Mouse (Mus musculus): ENCODE data around the gene Slc12a6.

Slc12a6 gene

DNA sequence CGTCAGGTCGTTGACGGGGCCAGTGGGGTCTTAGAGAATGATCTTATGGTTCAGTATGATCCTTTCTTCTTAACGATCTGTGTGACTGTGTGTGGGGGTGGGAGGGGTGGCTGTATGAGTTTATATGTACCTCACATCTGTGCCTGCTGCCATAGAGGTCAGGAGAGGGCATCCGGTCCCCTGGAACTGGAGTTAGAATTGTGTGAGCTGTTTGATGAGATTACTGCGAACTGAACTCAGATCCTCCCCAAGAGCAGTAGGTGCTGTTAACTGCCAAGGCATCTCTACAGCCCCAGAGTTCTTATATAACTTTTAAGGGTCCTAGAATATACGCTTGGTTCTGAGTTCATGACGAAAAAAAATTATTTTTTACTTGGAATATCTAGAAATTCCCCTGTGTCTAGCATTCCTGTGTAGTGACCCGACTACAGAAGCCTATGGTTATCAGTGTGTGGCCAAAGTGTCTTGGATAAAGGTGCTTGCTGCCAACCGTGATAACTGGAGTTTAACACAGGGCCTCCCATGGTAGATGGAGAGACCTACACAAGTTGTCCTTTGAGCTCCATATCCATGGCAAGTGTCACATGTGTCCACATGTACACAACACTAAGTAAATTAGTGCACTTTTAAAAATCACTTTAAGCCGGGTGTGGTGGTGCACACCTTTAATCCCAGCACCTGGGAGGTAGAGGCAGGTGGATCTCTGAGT is 62.6 kb downstream of the Slc12a6 start:
- DNase-seq (ENCODE audit: low spot score): no peak

DNA sequence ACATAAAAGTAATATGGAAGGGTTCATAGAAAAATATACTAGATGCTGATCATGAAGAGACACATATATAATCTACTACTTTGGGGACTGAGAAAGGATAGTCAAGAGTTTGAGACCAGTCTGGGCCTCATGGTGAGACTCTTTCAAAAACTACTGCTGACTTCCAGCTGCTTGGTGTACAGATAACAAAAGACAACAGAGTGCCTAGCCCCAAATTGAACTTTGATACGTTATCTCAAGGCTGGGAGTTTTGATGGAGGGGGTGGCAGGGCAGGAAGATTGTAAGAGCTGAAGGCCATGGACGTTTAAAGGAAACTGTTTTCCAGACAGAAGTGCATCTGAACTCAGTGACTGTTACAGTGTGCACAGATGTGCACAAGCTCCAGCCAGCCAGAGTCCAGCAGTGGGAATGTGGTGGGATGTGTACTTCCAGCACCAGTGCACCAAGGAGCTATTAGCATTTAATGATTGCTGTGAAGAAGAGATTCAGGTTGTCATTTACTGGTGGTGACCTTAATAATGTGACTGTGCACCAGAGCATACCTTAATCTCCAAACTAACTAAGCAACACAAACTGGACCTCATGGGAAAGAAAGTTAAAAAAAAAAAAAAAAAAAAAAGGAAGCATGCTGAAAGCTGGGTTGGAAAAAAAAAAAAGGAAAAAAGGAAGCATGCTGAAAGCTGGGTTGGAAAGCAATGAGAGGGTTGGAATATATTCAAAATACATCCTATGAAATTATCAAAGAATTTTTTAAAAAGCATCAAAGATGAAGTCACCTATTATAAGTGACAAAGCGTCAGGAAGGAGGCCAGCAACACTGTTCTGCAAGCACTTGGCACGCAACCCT is 66.7 kb downstream of the Slc12a6 start:
- peak; percentile 54 for DNase-seq (ENCODE audit: low spot score)

DNA sequence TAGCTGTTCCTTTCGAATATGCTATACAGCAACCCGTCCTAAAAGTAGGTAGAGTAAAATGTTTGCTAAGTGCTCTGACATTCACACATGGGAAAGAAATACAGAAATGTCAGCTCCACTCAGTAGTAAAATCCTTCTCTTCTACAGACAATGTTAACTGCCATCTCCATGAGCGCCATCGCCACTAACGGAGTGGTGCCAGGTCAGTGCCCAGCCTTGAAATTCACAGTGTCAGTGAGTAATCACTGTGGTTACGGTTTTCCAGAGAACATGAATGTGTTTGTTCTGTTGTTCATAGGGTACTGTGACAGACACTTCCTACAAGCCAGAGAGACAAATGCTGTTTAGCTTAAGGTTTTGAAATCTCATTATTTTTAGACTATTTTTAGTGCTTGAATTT is 71.6 kb downstream of the Slc12a6 start:
- no peak for DNase-seq (ENCODE audit: low spot score)

DNA sequence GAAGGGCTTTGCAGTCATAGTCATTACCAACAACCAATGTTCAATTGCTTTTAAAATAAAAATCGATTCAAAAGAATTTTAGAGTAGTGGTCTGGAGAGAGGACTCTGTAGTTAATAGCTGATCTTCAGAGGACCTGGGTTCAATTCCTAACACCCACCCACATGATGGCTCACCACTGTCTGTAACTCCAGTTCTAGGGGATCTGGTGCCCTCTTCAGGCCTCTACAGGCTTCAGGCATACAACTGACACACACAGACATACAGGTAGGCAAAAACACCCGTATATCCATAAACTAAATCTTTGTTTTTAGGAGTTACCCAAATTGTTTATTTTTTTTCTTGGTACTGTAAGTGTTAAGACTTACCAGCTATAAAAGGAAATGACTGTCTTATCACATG is 74.1 kb downstream of the Slc12a6 start:
- DNase-seq (ENCODE audit: low spot score): no peak

DNA sequence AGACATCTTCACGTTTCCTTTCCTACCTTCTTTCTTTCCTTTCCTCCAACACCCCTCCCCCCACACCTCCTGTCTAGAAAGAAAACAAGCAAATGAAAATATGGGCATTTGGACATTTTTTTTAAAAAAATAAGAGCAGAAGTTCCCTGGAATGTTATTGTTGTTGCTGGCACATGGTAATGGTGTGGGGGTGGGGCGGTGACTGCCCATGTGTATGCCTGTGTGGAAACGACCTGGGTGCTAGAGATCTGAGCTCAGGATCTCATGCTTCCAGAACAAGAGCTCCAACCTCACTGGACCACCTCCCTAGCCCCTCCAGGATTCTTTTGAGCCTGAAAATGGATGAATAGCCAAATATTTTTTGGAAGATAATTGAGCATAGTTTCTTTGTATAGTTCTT is 75.5 kb downstream of the Slc12a6 start:
- DNase-seq (ENCODE audit: low spot score): no peak

DNA sequence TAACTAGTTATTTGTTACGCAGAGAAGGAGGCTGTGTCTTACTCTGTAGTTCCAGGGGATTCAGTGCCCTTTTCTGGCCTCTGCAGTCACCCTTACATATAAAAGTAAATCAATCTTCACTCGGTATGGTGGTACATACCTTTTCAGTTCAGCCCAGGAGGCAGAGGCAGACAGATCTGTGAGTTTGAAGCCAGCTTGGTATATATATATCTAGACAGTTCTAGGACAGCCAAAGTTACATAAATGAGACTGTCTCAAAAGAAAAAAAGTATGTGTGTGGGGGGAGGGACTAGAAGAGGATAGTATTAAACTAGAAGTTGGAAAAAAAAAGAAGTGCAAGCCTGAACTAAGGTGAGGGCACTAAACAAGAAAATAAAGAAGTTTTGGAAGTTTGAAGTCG is 82.6 kb downstream of the Slc12a6 start:
- no peak for DNase-seq (ENCODE audit: low spot score)

DNA sequence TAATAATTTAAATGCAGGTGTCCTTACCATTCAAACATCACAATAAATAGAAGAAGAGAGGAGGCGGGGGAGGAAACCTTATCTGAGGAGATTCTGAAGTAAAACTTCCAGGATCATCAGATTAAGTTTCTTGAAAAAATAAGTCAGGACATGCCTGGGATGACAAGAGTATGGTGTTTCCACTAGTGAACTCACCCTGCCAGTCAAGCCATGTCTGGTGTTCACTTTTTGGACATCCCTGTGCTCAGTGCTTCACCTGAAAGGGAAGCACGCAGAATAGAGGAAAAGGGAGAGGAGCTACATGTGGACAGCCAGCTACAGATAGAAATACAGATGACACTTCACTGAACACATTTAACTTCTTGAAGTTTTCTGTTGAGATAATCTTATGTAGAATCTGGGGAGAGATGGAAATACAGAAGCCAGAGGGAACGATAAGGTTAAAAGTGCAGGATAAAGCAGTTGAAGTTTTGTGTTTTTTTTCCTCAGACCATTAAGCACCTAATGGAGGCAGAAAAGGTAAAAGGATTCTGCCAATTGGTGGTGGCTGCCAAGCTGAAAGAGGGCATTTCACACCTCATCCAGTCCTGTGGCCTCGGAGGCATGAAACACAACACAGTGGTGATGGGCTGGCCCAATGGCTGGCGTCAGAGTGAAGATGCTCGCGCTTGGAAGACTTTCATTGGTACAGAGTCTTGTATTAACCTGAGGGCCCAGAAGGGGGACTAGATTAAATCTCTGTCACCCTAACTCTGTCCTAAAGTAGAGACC is 88.2 kb downstream of the Slc12a6 start:
- no peak for DNase-seq (ENCODE audit: low spot score)

DNA sequence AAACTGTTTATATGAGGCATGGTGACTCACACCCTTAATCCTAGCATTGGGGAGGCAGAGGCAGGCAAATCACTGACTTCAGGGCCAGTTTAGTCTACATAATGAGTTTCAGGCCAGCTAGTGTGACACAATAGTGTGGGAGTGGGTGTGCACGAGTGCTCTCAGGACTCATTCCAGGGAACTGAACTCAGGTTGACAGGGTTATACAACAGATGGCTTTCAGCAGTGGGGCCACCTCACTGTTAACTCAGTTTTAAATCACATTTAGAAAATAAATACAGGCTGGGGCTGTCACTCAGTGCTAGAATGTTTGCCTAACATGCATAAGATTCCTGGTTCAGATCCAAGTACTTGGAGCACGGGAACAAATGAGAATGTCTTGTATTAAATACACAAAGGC is 94.0 kb downstream of the Slc12a6 start:
- DNase-seq (ENCODE audit: low spot score): no peak

DNA sequence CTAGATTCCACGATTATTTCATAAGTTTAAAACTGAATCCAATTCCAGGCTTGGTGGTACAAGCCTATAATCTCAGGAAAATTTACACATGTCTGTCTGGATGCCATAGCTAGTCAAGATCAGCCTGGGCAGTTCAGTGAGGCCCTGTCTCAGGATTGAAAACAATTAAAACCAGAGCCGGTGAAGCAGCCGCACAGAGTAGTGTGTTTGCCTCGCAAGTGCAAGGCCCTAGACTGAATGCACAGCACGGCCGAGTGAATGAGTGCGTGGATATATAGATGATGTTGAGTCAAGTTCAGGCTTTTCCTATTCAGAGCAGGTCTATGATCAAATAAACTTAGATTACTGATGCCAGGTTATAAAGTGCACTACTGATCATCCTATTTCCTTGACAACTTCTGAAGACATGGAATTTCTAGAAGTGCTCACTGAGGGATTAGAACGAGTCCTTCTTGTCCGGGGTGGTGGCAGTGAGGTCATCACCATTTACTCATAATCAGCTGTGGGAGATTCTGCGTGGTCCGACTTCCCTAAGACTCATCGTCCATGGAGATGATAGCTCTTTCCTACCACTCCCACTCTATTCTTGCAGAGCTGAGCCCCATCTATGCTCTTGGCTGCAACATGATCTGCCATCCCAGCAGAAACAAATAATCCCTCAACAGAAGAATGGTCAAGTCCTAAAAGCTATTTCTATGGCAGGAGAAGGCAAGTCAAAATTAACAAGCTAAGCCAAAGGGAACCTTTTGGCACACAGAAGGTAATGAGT is 94.6 kb downstream of the Slc12a6 start:
- DNase-seq (ENCODE audit: low spot score): no peak

DNA sequence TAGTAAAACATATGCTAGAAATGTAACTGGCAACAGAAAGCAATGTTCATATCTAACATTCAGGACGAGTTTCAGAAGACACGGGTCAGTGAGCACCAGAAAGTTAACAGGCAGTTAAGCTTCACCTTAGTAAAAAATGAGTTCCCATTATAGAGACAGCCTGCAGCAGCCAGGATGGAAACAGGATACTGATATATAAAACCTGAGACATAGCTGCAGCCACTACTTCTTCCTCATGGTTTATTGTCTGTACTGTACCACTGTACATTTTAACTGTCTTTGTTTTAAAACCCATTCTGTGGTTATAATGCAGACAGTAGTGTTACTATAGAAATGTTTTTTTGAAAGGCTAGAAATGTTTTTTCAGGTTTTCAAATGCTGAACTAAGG is 95.2 kb downstream of the Slc12a6 start:
- DNase-seq (ENCODE audit: low spot score): no peak

DNA sequence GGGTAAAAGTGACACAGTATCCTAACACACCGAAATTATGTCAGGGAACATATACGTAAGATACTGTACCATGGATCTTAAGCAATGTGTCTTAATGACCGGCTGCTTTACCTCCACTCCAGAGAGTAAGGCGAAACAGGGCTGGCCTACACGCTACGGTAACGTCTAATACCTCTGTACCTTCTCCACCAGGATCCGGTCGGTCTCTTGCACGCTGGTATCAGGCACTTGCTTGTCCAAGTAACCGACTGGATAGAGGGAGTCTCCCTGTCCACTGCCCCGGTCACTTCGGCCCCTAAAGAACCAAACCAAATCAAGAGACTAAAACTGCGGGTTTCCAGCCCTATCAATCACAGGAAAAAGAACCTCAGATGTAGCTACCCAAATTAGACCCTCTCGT is 101.6 kb downstream of the Slc12a6 start:
- DNase-seq (ENCODE audit: low spot score): no peak

DNA sequence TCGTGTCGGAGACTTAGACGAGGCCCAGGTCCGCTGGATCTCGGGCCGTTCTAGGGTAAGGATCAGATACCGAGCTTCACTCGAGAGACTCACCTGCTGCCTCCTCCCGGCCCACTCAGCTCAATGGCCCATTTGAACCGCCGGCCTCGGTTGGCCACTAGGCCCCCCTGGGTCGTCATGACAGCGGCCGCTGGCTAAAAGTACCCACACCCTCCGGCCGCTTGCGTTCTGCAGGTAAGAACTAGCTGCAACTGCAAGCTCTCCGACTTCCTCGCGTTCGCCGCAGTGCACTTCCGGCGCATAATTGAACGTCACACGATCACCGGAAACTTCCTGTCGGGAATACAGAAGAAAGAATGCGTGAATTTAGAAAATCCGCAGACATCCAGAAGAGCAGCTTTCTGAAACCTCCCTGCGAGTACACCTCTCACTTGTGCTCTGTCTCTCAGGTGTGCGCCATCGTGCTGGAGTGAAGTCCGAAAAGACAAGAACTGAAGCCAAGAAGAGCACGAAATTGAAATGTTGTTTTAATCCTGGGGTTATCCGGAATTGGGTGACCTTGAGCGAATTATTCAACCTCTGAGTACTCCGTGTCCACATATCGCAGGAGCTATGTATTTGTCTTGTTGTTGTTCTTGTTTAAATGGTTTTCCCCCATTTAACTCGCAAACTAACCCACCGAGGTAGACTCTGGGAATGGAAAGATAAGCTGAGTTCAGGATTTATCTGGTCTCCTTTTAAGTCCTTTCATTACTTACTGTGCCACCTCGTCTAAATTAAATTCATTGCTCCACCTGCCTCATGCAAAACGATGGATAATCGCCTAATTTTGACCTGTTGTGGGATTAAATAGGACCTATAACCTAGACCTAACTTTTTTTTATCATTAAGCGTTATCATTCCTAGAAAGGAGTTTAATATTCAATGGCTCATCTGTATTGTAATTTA is 102.4 kb downstream of the Slc12a6 start, which contains the start of gene Emc4:
Emc4 (minus strand) TSS at position 302 of the 948 bp plus-strand sequence.
- peak; percentile 75 for DNase-seq (ENCODE audit: low spot score)

DNA sequence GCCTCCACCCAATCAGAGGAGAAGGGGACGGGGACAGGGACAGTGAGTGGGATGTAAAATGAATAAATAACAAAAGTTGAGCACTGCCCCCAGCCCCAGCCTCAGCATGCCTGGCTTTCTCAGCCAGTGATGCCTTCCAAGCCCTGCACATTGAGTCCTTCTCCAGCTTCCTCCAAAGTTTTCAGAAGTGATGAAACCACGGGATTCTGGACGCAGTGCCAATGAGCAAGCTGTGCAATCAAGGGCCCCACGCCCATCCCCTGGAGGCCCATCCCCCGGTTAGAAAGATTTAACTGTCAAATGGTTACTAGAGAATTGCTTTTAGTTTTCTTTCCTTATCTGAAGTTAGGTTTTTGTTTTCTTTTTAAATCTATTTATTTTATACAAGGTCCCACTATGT is 104.3 kb downstream of the Slc12a6 start:
- no peak for DNase-seq (ENCODE audit: low spot score)

DNA sequence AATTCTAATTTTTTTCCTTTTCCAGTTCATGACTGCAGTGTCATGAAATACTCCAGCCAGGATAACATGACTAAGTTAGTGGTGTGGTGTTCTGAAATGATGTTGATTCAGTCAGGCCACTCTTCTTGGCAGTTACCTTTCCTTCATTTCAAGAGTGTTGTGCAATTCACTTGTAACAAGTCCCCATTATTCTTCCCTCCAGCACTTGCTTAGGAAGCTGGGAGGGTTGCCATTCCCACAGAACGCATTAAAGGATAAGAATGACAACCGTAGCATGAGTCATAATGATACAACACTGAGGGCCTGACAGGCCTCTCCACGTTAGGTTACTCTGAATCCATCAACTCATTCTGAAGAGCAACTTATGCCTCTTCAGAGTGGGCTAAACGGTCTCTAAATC is 107.5 kb downstream of the Slc12a6 start:
- DNase-seq (ENCODE audit: low spot score): no peak

DNA sequence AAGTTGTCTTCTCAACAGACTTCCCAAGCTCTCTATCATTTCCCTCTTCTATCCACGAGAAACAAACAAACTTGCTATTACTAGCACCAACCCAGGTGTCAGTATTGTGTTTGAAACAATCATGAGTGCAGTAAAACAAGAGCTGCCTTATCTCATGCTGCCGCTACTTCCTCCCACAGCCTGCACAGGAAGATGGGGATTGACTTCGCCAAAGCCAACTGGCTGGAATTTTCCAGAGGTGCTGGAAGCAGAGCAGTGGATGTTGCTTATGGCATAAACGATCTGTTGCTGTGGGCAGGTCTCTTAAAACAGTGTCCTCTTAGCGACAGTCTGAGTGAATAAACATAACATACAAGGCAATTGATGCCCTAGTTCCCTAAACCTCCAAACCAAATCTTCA is 109.0 kb downstream of the Slc12a6 start:
- no peak for DNase-seq (ENCODE audit: low spot score)

DNA sequence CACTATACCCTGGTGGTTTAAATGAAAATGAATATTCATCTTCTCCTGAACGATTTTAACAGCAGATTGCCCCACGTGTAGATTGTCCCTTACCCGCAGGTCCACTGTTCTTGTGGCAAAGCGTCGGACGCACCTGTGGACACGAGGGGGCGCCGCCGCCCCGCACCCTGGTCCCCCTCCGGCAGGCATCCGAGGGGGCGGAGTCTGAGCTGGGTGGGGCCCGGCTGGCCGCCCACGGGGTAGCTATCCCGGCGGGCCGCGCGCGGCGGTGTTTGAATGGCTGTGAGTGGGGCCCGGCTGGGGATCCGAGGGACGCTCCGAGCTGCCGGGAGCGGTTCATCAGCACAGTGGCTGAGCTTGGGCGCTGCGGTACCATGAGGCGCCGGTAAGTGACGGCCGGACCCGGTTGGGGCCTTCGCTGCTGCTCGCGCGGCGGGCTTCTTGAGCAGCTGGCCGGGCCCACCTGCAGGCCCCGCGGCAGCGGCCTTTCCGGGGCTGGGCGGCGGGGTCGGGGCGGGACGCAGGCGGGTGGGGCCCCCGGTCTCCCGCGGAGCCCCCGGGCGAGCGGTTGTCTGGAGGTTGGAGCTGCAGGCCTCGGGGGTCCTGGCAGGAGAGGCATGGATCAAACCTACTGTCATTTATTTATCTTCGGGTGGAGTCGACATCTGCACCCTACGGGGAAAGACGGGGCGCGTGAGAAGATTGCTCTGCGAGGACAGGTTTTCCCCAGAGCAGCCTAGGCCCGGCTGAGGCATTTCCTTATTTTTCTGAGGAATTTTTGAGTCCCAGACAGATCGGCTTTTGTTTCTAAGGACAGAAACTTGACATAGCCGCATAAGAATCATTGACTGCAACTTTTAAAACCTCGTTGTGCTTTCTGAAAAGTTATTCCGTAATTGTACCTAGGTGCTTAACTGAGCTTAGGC is 113.6 kb downstream of the Slc12a6 start, which contains the start of gene Katnbl1:
Katnbl1 (plus strand) TSS at position 239 of the 926 bp plus-strand sequence.
- peak; percentile 86 for DNase-seq (ENCODE audit: low spot score)

DNA sequence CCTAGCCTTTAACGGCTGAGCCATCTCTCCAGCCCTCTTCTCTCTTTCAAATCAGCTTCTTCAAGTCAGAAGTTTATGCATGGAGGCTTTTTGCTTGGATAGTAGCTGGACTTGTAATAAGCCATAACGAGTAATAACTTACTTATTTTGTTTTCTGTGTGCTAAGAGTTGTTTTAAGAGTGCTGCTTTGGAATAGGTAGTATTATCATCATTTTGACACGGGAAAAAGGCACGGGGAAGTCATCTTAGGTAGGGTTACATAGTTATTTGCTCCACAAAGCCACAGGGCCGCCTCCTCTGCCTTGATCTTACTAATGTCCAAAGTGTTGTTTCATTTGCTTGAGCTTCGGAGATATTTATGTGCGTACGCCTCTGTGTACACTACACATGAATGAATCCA is 114.5 kb downstream of the Slc12a6 start:
- no peak for DNase-seq (ENCODE audit: low spot score)

DNA sequence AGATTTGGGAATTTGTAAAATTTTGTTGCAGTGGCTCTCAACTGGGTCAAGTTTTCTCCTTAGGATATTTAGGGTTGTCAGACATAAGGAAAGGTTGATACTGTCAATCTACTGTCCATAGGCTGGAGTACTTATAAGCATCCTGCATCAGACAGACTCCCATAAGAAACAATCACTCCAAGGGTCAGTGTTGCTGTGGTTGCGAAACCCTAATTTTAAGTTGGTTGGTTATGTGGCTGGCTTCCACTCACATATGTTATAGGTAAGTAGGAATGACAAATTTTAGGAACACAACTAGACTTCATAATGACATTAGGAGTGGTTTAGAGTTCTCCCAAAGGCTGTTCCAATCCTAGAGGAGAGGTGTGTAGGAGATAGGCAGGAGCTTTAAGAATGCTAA is 115.6 kb downstream of the Slc12a6 start:
- no peak for DNase-seq (ENCODE audit: low spot score)

DNA sequence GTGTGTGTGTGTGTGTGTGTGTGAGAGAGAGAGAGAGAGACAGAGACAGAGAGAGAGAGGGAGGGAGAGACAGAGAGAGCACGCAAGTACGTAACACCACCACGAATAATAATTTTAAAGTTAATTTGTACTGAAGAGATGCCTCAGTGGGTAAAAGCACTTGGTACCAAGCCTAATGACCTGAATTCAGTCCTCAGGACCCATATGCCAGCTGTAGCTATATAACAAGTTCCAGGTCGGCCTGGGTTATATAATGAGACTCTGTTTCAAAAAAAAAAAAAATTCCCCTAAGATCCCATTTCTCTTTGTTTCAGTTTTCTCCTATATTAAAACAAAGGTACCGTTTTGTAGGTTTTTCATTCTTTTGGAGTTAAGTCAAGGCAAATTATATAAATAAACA is 125.2 kb downstream of the Slc12a6 start:
- DNase-seq (ENCODE audit: low spot score): no peak
